Mouse (Mus musculus) limb, embryonic 14.5 days (tissue): ENCODE measurements at regions not wholly inside any gene's neighbourhood (a gene's known extent, or its start where the extent isn't known, plus 50 kb on each side); places are given as distances from the start of the nearest gene placed in this dataset.

Experiments
- ATAC-seq: fragments of 200-750 bp; cut with Nextera tagmentation; 2 replicates; pipeline ENCODE4 v1.8.0; 2017; ENCODE audit warnings: low read depth, moderate number of reproducible peaks, moderate TSS enrichment; ENCODE audit not compliant: low FRiP score
- DNase-seq: peaks from one replicate; pipeline ENCODE4 v3.0.0-alpha.2; 2015; ENCODE audit warnings: low spot score
- H3K27ac ChIP-seq: fragments of 300-500 bp; sonication (generic); replicated peaks from 2 replicates; pipeline ENCODE4 v1.5.1; 2014; ENCODE audit warnings: low read depth, mild to moderate bottlenecking, low read length, moderate library complexity, mixed read lengths
- H3K27me3 ChIP-seq: fragments of 300-500 bp; sonication (generic); 2 replicates; pipeline ENCODE4 v1.6.1; 2014; ENCODE audit warnings: low read length, mixed read lengths; ENCODE audit not compliant: control insufficient read depth, insufficient read depth
- H3K36me3 ChIP-seq: fragments of 300-500 bp; sonication (generic); 2 replicates; pipeline ENCODE4 v1.6.1; 2014; ENCODE audit warnings: mild to moderate bottlenecking, low read length, moderate library complexity, mixed read lengths; ENCODE audit not compliant: control insufficient read depth, insufficient read depth
- H3K4me1 ChIP-seq: fragments of 300-500 bp; sonication (generic); 2 replicates; pipeline ENCODE4 v1.6.1; 2014; ENCODE audit warnings: antibody characterized with exemption, low read length, mixed read lengths; ENCODE audit not compliant: control insufficient read depth, insufficient read depth
- H3K4me2 ChIP-seq: fragments of 300-500 bp; sonication (generic); replicated peaks from 2 replicates; pipeline ENCODE4 v1.6.1; 2014; ENCODE audit warnings: low read depth, mild to moderate bottlenecking, low read length, moderate library complexity; ENCODE audit not compliant: severe bottlenecking
- H3K4me3 ChIP-seq: fragments of 300-500 bp; sonication (generic); replicated peaks from 2 replicates; pipeline ENCODE4 v1.5.1; 2014; ENCODE audit warnings: low read length
- H3K9ac ChIP-seq: fragments of 300-500 bp; sonication (generic); 2 replicates; pipeline ENCODE4 v1.6.1; 2014; ENCODE audit warnings: mild to moderate bottlenecking, low read depth, low read length, moderate library complexity; ENCODE audit not compliant: severe bottlenecking
- H3K9me3 ChIP-seq: fragments of 300-500 bp; sonication (generic); 2 replicates; pipeline ENCODE4 v1.6.1; 2016; ENCODE audit warnings: low read length; ENCODE audit not compliant: control insufficient read depth
- POLR2A ChIP-seq: fragments of 200-500 bp; IDR thresholded peaks from 2 replicates; pipeline ENCODE4 v1.8.0; 2012; ENCODE audit warnings: inconsistent platforms, mild to moderate bottlenecking, moderate library complexity, borderline replicate concordance; ENCODE audit not compliant: insufficient read depth, insufficient read length; ENCODE audit errors: extremely low read depth
- WGBS: fragments of 180-500 bp; shearing (Covaris S2); extraction: QIAGEN DNeasy Blood & Tissue Kit; methylation state at CpG from one replicate; pipeline ENCODE4 v1.1.7; 2014; 5-methylcytosine and 5-hydroxymethylcytosine counted together

DNA sequence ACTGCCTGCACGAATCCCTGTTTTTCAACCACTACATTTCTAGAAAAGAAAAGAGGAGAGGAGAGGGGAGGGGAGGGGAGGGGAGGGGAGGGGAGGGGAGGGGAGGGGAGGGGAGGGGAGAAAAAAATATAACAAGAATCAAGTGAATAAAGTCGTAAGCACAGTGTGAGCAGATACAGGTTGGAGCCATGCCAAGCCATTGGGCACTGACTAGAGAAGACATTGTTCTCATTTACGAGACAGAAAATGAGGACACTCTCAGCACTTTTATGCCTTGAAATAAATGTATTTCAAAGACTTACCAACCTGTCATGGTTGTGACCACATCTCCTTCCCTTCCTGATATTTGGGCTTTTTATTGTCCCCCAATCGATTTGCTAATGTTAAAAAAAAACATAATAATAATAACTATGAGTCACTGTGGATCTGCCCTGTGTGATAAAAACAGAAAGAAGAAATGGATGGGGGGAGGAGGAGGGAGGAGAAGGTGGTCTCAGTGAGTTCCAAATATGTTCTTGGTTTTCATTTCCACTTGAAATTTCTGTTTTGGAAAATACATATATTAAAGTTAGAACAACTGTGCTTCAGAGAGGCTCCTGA is 177.8 kb upstream of the Cpeb2 start:
- no peak for DNase-seq
- H3K27ac ChIP-seq: no peak overlapping the region
- WGBS: 66% methylated on average over 4 of the region's 4 CpGs
- H3K36me3 ChIP-seq: no peaks in the 10 kb centered on the region
- no peaks in the 10 kb centered on the region for H3K9me3 ChIP-seq
- no peak for TF ChIP-seq POLR2A
- H3K4me1 ChIP-seq: no peaks in the 10 kb centered on the region
- H3K9ac ChIP-seq: no peak overlapping the region
- ATAC-seq: no peak
- no peak overlapping the region for H3K4me2 ChIP-seq
- no peak overlapping the region for H3K4me3 ChIP-seq
- H3K27me3 ChIP-seq: no peaks in the 10 kb centered on the region

DNA sequence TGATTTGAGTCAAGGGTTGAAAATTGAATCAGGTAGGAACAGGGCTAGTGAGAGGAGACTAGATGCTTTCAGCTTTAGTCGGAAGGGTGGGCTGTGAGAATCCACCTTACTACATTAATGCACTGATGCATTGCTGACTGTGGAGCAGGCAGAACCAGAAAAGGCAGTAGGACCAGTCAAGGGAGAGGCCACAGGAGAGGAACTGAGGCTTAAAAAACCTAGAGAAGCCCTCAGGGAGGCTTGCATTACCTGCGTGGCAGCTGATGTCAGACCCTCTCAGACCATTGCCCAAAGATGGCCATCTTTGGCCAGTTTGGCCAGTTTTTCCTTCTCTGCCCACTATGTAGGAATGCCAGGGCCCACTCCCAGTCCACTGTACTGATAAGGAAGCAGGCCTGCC is 176.5 kb upstream of the Cpeb2 start:
- H3K4me3 ChIP-seq: no peak overlapping the region
- ATAC-seq (no peak), DNase-seq (no peak)
- H3K27me3 ChIP-seq: no peaks in the 10 kb centered on the region
- WGBS: 75% methylated on average over 2 of the region's 2 CpGs
- H3K9me3 ChIP-seq: no peaks in the 10 kb centered on the region
- H3K27ac ChIP-seq: no peak overlapping the region
- no peaks in the 10 kb centered on the region for H3K36me3 ChIP-seq
- H3K9ac ChIP-seq: no peak overlapping the region
- TF ChIP-seq POLR2A: no peak
- H3K4me1 ChIP-seq: no peaks in the 10 kb centered on the region
- no peak overlapping the region for H3K4me2 ChIP-seq

DNA sequence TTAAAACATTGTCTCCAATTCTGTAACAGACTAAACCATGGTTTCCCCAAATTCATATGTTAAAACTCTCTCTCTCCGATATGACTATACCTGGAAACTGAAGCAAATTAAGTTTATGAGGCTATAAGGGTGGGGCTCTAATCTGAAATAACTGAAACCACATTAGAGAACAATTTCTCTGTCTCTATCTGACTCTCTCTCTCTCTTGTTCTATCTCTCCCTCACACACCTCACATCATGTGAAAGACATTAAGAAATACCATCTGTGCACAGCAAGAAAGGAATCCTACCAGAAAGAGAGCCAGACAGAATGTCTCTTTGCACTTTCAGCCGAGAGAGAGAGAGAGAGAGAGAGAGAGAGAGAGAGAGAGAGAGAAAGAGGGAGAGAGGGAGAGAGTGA is 171.7 kb upstream of the Cpeb2 start:
- Histone ChIP-seq H3K36me3 (no peaks in the 10 kb centered on the region), H3K27ac (no peak overlapping the region), H3K4me3 (no peak overlapping the region), H3K27me3 (no peaks in the 10 kb centered on the region), H3K4me1 (no peaks in the 10 kb centered on the region), H3K9ac (no peak overlapping the region), H3K9me3 (no peaks in the 10 kb centered on the region), H3K4me2 (no peak overlapping the region)
- no peak for TF ChIP-seq POLR2A
- ATAC-seq (no peak), DNase-seq (no peak)
- WGBS: 40% methylated on average over 2 of the region's 2 CpGs

DNA sequence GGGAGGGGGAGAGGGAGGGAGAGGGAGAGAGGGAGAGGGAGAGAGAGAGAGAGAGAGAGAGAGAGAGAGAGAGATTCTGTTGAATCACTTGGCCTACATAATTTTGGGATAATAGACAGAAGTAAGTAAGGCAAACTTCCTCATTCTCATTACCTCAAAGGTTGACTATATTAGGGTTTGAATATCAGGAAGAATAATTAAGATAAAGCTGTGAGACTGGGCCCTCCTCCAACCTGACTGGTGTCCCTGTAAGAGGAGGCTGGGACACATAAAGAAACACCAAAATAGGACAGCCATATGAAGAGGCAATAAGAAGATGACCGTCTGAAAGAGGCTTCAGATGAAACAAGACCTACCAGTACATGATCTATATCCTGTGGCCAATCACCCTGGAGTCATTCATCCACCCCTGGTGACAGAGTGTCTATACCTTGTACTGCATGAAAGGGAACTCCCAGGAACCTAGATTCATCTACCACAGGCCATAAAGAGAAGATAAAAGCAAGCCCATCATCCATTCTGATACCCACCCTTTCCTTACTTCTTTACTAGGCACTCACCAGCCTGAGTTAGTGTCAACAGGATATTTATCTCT is 171.1 kb upstream of the Cpeb2 start:
- Histone ChIP-seq H3K9ac (no peak overlapping the region), H3K27me3 (no peaks in the 10 kb centered on the region), H3K4me3 (no peak overlapping the region), H3K4me2 (no peak overlapping the region), H3K9me3 (no peaks in the 10 kb centered on the region), H3K27ac (no peak overlapping the region), H3K4me1 (no peaks in the 10 kb centered on the region), H3K36me3 (no peaks in the 10 kb centered on the region)
- ATAC-seq (no peak), DNase-seq (no peak)
- WGBS: 54% methylated on average over 1 of the region's 1 CpGs
- no peak for TF ChIP-seq POLR2A

DNA sequence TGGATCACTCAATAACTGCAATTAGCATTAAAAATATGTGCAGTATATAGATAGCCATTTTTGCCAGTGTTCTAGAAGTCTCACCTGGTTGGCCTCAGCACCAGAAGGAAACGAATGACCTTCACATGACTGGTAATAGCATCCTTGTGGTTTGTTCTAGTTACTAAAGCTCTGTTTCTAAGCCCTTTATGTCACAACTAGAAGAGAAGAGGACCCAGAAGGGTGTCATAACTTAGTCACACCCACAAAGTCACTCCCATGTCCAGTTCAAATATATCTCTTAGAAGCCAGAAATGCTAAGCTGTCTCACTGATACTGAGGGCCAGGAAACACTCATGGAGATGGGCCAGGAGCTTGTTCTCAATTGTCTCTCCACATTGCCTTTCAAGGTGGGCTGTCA is 170.5 kb upstream of the Cpeb2 start:
- Histone ChIP-seq H3K4me3 (no peak overlapping the region), H3K9me3 (no peaks in the 10 kb centered on the region), H3K27me3 (no peaks in the 10 kb centered on the region), H3K4me2 (no peak overlapping the region), H3K36me3 (no peaks in the 10 kb centered on the region), H3K27ac (no peak overlapping the region), H3K4me1 (no peaks in the 10 kb centered on the region), H3K9ac (no peak overlapping the region)
- WGBS: 100% methylated on average over 1 of the region's 1 CpGs
- TF ChIP-seq POLR2A: no peak
- no peak for ATAC-seq
- DNase-seq: no peak
